Mouse (Mus musculus): ENCODE measurements around the gene Gm10273. TPM values are rescaled to one million over a fixed set of nuclear protein-coding genes. Genes with fewer than 3 reads are reported as not detected.

The Gm10273 gene
- total and polyA plus RNA-seq, 3 experiments = 2.9 to 75.4 (median 44.3) TPM

Other genes starting within 250 kb of the Gm10273 start
- gene Sept10, start 173.8 kb upstream of the Gm10273 start, total RNA-seq (2021) = 10 to 100 TPM; 40.9 to 48.2 TPM
- 8.0 and 8.3 TPM in 2 replicates for gene Sept10, start 173.8 kb upstream of the Gm10273 start, polyA plus RNA-seq (2012; rRNA removed)
- gene Sowahc, start 173.7 kb upstream of the Gm10273 start, total RNA-seq (2021) = 10 to 100 TPM; 29.8 to 45.9 TPM
- gene Sowahc, start 173.7 kb upstream of the Gm10273 start, polyA plus RNA-seq (2012; rRNA removed) = 11.4 and 15.2 TPM in 2 replicates
- 10 to 100 TPM; 44.4 to 79.9 TPM for gene P4ha1, start 72.3 kb upstream of the Gm10273 start, total RNA-seq (2021)
- gene P4ha1, start 72.3 kb upstream of the Gm10273 start, polyA plus RNA-seq (2012; rRNA removed) = 4.7 and 7.6 TPM in 2 replicates
- not detected for gene Pla2g12b, start 8.0 kb downstream of the Gm10273 start, total RNA-seq (2021)
- gene Pla2g12b, start 8.0 kb downstream of the Gm10273 start, polyA plus RNA-seq (2012; rRNA removed) = not detected in 2 replicates
- gene Oit3, start 46.1 kb downstream of the Gm10273 start, total RNA-seq (2021) = 1 to 10 TPM; 3.0 to 3.7 TPM
- gene Oit3, start 46.1 kb downstream of the Gm10273 start, polyA plus RNA-seq (2012; rRNA removed) = 6.1 and 8.8 TPM in 2 replicates
- not detected for gene Gm10322, start 220.4 kb downstream of the Gm10273 start, total RNA-seq (2021)
- not detected in 2 replicates for gene Gm10322, start 220.4 kb downstream of the Gm10273 start, polyA plus RNA-seq (2012; rRNA removed)
- 10 to 100 TPM; 36.2 to 48.2 TPM for gene Mcu, start 221.1 kb downstream of the Gm10273 start, total RNA-seq (2021)
- 14.7 and 17.0 TPM in 2 replicates for gene Mcu, start 221.1 kb downstream of the Gm10273 start, polyA plus RNA-seq (2012; rRNA removed)